Mouse (Mus musculus) T-cell, adult 66 days (primary cell): Measurements from ENCODE around the gene Gria4. TPM values are rescaled to one million over a fixed set of nuclear protein-coding genes. Genes with fewer than 3 reads are reported as not detected.

ENCODE experiments used
- total RNA-seq, 2 experiments: library from RNA; stranded (reverse); gene quantifications; 3 replicates in 1 of 2; 4 replicates in 1 of 2; pipeline ENCODE4 v1.2.4; 2023

Gria4 gene
- total RNA-seq: not detected

DNA sequence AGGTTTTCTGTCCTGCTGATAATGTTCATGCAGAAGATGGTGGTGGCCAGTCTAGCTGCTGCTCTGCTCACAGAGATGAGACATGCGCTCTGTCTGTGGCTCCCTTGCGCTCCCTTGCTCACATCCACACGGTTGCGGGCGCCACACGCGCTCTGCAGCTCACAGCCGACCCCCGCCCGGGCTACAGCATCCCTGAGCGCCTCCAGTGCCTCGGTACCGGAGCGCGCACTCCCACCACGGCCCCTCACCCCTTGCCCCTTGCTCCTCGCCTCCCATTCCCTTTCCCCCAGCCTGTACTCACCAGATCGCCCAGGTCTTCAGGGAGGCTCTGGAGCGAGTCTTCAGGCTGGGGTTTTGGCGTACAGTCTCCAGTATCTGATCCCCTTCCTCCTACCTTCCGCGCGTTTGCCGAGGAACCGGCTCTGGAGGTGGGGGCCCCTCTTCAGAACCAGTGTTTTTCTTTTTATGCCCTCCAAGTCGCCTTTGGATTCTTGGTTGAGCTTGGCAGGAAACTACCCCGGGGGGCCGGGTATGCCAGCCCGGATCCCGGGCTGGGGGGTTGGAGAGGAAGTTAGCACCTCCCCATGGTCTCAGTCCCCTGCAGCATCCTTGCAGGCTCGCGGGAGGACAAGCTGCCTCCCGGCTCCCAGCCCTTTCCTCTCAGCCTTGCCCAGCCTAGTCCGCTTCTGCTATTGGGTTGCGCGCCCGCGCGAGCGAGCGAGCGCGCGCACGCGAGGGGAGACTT, at the start of gene Gria4:
Gene Gria4, minus strand, starts transcription at position 691 of the 745 bp plus-strand sequence.

DNA sequence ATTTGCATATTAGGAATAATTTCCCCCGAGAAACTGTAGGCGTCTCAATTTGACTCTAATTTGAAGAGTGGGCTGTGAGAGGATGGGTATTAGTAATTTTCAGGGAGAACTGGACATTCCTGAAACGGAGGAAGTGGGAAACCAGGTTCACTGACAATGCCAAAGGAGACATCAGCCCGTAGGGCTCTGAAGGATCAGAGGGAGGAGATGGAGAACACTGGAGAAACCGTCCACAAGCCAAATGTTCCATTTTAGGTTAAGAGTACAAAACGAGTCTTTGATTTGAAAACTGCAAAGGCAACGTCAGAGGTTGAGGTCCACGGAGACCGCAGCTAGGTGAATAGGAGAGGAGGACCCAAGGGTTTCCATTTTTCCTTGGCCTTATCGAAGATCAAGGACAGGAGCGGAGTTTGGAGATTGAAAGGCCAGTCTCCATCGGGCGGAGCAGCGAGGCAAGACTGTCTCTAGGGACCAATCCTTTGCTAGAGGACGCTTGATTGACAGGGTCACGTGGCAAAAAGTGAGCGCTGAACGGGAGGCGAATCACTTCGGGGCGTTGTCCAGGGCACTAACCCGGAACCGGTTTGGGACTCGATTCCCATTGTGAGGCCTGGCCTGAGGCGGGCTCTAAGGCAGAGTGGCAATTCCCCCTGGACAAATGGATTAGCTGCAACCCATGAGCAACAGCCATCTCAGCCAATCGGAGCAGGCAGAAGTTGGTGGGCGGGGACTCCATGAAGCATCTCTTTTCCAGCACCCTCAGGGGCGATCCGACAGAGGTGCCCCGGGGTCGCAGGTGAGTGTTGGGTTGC, 420.0 kb downstream of the Gria4 start, which contains the start of gene Msantd4:
Gene Msantd4, plus strand, starts transcription at position 735 of the 812 bp plus-strand sequence.

